Mouse (Mus musculus) cerebellum, adult 2 months (tissue): Measurements from ENCODE around the gene Npr1.

Source experiments
- CTCF ChIP-seq: fragments of 200-500 bp; IDR thresholded peaks from 2 replicates; pipeline ENCODE4 v1.5.1; 2011; ENCODE audit warnings: low read depth, mild to moderate bottlenecking, control low read depth, low read length, moderate library complexity, borderline replicate concordance; ENCODE audit not compliant: insufficient read depth
- POLR2A ChIP-seq: fragments of 200-500 bp; IDR thresholded peaks from 2 replicates; pipeline ENCODE4 v1.6.1; 2011; ENCODE audit warnings: low read length, control low read depth, borderline replicate concordance; ENCODE audit not compliant: insufficient read depth

GRCm38 (mm10) chr3:90425499-90425898 is 40.2 kb downstream of the Npr1 start:
- TF ChIP-seq CTCF (no peak), POLR2A (no peak)
